Mouse (Mus musculus) limb, embryonic 14.5 days (tissue): ENCODE results near the gene Cers6. TPM values are rescaled to one million over a fixed set of nuclear protein-coding genes. Genes with fewer than 3 reads are reported as not detected.

ENCODE experiments used
- ATAC-seq: fragments of 200-750 bp; cut with Nextera tagmentation; 2 replicates; pipeline ENCODE4 v1.8.0; 2017; ENCODE audit warnings: low read depth, moderate number of reproducible peaks, moderate TSS enrichment; ENCODE audit not compliant: low FRiP score
- DNase-seq: peaks from one replicate; pipeline ENCODE4 v3.0.0-alpha.2; 2015; ENCODE audit warnings: low spot score
- H3K27ac ChIP-seq: fragments of 300-500 bp; sonication (generic); replicated peaks from 2 replicates; pipeline ENCODE4 v1.5.1; 2014; ENCODE audit warnings: low read depth, mild to moderate bottlenecking, low read length, moderate library complexity, mixed read lengths
- H3K27me3 ChIP-seq: fragments of 300-500 bp; sonication (generic); 2 replicates; pipeline ENCODE4 v1.6.1; 2014; ENCODE audit warnings: low read length, mixed read lengths; ENCODE audit not compliant: control insufficient read depth, insufficient read depth
- H3K36me3 ChIP-seq: fragments of 300-500 bp; sonication (generic); 2 replicates; pipeline ENCODE4 v1.6.1; 2014; ENCODE audit warnings: mild to moderate bottlenecking, low read length, moderate library complexity, mixed read lengths; ENCODE audit not compliant: control insufficient read depth, insufficient read depth
- H3K4me1 ChIP-seq: fragments of 300-500 bp; sonication (generic); 2 replicates; pipeline ENCODE4 v1.6.1; 2014; ENCODE audit warnings: antibody characterized with exemption, low read length, mixed read lengths; ENCODE audit not compliant: control insufficient read depth, insufficient read depth
- H3K4me2 ChIP-seq: fragments of 300-500 bp; sonication (generic); replicated peaks from 2 replicates; pipeline ENCODE4 v1.6.1; 2014; ENCODE audit warnings: low read depth, mild to moderate bottlenecking, low read length, moderate library complexity; ENCODE audit not compliant: severe bottlenecking
- H3K4me3 ChIP-seq: fragments of 300-500 bp; sonication (generic); replicated peaks from 2 replicates; pipeline ENCODE4 v1.5.1; 2014; ENCODE audit warnings: low read length
- H3K9ac ChIP-seq: fragments of 300-500 bp; sonication (generic); 2 replicates; pipeline ENCODE4 v1.6.1; 2014; ENCODE audit warnings: mild to moderate bottlenecking, low read depth, low read length, moderate library complexity; ENCODE audit not compliant: severe bottlenecking
- H3K9me3 ChIP-seq: fragments of 300-500 bp; sonication (generic); 2 replicates; pipeline ENCODE4 v1.6.1; 2016; ENCODE audit warnings: low read length; ENCODE audit not compliant: control insufficient read depth
- POLR2A ChIP-seq: fragments of 200-500 bp; IDR thresholded peaks from 2 replicates; pipeline ENCODE4 v1.8.0; 2012; ENCODE audit warnings: inconsistent platforms, mild to moderate bottlenecking, moderate library complexity, borderline replicate concordance; ENCODE audit not compliant: insufficient read depth, insufficient read length; ENCODE audit errors: extremely low read depth
- WGBS: fragments of 180-500 bp; shearing (Covaris S2); extraction: QIAGEN DNeasy Blood & Tissue Kit; methylation state at CpG from one replicate; pipeline ENCODE4 v1.1.7; 2014; 5-methylcytosine and 5-hydroxymethylcytosine counted together
- polyA plus RNA-seq, 2 experiments: library from polyadenylated mRNA; depleted of rRNA in 1 of 2; stranded (reverse) in 1 of 2; unstranded in 1 of 2; fragments of >200 nt; fragmentation: Nextera tagmentation in 1 of 2; extraction: Ambion mirVana in 1 of 2; gene quantifications; 2 replicates each; pipeline versions ENCODE4 v1.2.1 to v1.2.3; 2012 to 2014

Cers6 gene
- 10.7 and 11.4 TPM in 2 replicates for polyA plus RNA-seq (2012; rRNA removed)
- polyA plus RNA-seq (2014; fragmentation: Nextera tagmentation; extraction: Ambion mirVana) = 30.9 and 35.4 TPM in 2 replicates

DNA sequence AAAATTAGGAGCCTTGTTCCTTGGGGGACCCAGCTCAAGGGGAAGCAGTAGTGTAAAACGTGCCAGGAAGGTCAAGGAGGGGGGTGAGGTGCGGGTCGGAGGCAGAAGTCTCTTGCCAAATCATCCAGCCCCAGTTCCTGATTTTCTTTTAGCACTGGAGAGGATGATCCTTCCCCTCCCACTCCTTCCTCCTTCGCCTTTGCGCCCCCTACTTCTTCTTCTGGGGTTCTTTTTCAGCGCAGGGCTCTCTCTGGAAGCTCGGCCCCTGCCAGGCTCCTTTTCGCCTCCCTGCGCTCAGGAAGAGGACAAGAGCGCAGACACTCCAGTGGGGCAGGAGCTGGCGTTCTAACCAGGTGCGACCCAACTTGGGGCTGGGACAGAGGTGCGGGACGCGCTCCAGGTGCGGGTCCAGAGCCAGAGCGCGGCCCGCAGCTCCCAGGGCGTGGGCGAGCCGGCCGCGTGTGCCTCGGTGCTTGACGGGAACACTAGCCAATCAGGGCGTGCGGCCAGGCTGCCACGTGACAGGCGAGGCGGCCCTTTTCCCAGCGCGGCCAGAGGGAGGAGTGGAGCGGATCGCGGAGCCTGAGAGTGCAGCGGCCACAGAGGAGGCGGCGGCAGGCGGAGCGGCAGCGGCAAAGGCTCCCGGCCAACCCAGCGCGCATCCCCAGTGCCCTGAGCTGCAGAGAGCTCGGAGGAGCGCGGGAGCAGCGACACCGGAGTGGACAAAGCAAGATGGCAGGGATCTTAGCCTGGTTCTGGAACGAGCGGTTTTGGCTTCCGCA, at the start of gene Cers6:
Gene Cers6 (plus strand): TSS at position 538 of the 782 bp plus-strand sequence.
- DNase-seq = peak; percentile 95
- H3K4me1 ChIP-seq = peaks cover 4% of the 10 kb centered on the region; the same call in 1 of the 2 replicates
- under 1% methylated on average over 49 of the region's 53 CpGs for WGBS
- no peaks in the 10 kb centered on the region for H3K9me3 ChIP-seq
- no peaks in the 10 kb centered on the region for H3K27me3 ChIP-seq
- peak within 1 kb of the TSS; percentile 76 for H3K9ac ChIP-seq
- H3K4me3 ChIP-seq = peak within 1 kb of the TSS; percentile 83
- peak within 1 kb of the TSS; percentile 77 for H3K27ac ChIP-seq
- TF ChIP-seq POLR2A = peak; percentile 24; the same call in 1 of the 2 replicates
- ATAC-seq = peak; percentile 98
- H3K36me3 ChIP-seq = no peaks in the 10 kb centered on the region
- peak within 1 kb of the TSS; percentile 85 for H3K4me2 ChIP-seq

DNA sequence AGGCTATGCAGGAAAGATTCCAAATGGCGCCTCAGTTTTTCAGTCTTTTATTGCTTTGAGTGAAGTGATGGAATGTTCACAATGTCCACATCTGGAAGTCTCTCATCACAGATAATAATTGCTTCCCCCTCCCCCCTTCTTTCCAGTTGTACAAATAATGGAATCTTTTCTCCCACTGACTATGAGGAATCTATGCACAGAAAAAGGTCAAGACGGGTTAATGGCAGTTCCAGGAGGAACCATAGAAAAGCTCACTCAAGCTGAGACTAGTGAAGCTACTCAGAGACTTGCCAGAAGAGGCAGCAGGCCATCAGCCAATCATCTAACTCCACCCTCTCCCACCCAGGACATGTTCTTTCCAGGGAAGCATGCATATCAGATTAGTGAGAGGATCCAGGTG, 46.8 kb upstream of the Cers6 start:
- H3K9me3 ChIP-seq = no peaks in the 10 kb centered on the region
- ATAC-seq = peak; percentile 65
- peak; percentile 50 for DNase-seq

DNA sequence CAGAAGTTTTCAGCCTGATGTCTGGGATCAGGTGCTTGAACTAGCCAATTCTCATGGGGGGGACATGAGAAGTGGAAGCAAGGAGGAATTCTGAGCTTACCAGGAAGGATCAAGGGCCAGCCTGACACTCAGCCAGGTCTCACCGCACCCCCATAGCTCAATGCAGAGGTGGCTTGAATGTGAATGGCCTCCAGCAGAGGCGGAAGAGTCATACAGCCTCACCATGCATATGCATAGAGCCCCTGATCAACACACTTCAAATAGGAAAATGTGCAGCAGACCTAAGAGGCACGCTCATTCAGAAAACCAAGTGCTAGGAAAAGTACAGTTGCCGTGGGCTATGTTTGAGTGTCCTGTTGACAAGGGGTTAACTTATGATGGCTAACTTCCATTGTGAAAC, 42.2 kb upstream of the Cers6 start:
- 83% methylated on average over 4 of the region's 4 CpGs for WGBS
- no peak overlapping the region for H3K9ac ChIP-seq
- DNase-seq (no peak), ATAC-seq (no peak)
- no peaks in the 10 kb centered on the region for H3K9me3 ChIP-seq
- no peaks in the 10 kb centered on the region for H3K4me1 ChIP-seq
- H3K4me2 ChIP-seq = no peak overlapping the region
- H3K36me3 ChIP-seq = no peaks in the 10 kb centered on the region
- no peak overlapping the region for H3K4me3 ChIP-seq
- no peak for TF ChIP-seq POLR2A
- no peaks in the 10 kb centered on the region for H3K27me3 ChIP-seq
- H3K27ac ChIP-seq = no peak overlapping the region

More for the DNA sequence above, 46.8 kb upstream of the Cers6 start:
- 44% methylated on average over 2 of the region's 2 CpGs for WGBS
- H3K4me3 ChIP-seq = no peak overlapping the region
- no peak overlapping the region for H3K27ac ChIP-seq
- H3K4me2 ChIP-seq = no peak overlapping the region
- H3K9ac ChIP-seq = no peak overlapping the region
- H3K27me3 ChIP-seq = no peaks in the 10 kb centered on the region
- TF ChIP-seq POLR2A = no peak
- H3K36me3 ChIP-seq = no peaks in the 10 kb centered on the region
- H3K4me1 ChIP-seq = no peaks in the 10 kb centered on the region

DNA sequence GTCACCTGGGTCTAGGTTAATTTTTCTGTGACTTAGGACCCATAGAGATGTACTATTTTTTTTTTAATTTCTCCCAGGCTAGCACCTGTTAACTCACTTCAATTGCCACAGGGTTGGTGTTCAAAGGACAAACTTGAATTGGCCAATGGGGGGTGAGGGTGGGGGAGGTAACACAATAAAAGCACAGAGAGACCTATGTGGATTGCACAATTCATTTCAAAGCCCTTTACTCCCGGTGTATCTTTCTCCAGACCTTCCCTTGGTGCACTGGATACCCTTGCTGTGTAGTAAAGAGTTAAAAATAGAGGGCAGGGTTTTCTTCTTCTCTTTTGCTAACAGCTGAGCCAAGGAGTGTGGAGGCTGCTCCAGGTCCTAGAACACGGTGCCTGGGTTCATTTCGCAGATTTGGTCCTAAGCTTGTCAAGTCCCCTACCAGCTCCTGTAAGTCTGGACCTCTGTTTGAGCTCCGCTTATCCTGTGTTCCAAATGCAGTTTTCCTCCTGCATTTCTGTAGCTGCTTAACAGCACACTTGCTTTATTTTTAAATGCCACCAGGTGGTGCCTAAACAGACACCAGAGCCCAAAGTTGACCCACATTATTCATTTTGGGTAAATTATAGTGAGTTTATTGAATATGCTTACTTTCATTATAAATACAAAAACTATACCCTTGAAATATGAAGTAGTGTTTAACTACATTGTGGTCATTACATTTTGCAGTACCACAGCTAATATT, 38.9 kb upstream of the Cers6 start:
- no peaks in the 10 kb centered on the region for H3K27me3 ChIP-seq
- H3K9ac ChIP-seq = no peak overlapping the region
- H3K9me3 ChIP-seq = no peaks in the 10 kb centered on the region
- H3K4me3 ChIP-seq = no peak overlapping the region
- WGBS = 60% methylated on average over 4 of the region's 4 CpGs
- no peak for TF ChIP-seq POLR2A
- H3K4me1 ChIP-seq = no peaks in the 10 kb centered on the region
- no peak overlapping the region for H3K27ac ChIP-seq
- H3K36me3 ChIP-seq = no peaks in the 10 kb centered on the region
- ATAC-seq (no peak), DNase-seq (no peak)
- no peak overlapping the region for H3K4me2 ChIP-seq

DNA sequence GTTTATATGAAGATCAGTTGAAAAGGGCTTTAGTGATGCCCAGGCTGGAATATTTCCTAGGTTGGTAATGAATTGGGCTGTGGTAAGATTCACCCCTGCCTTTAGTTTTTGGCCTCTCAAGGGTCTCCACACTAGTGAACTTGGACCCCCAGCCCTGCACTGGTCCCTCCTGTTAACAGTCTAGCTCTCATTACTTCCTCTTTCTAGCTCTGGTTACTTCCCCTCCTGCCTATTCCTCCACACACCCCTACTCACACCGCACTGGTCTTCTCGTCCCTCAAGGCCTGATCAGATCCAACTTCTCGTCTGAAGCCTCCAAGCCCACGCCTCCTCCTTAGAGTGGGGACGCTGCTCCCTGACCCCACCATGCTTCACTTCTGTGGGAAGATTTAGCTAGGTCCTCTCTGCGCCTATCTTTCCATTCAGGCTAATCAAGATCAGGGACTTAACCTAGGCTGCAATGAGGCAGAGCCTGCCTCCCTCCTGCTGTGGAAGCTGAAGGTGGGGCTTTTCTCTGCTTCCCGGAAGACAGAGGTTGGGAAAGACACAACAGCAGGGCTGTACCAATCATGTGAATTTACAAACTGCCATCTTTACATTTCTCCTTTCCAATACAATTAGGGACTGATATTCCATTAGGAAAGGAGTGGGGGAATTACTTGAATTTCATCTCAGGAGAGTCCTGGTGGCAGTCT, 35.8 kb upstream of the Cers6 start:
- no peak for TF ChIP-seq POLR2A
- WGBS = 64% methylated on average over 7 of the region's 7 CpGs
- Histone ChIP-seq H3K27me3 (no peaks in the 10 kb centered on the region), H3K9me3 (no peaks in the 10 kb centered on the region), H3K9ac (no peak overlapping the region), H3K4me1 (no peaks in the 10 kb centered on the region), H3K27ac (no peak overlapping the region), H3K36me3 (no peaks in the 10 kb centered on the region), H3K4me3 (no peak overlapping the region), H3K4me2 (no peak overlapping the region)
- no peak for ATAC-seq
- no peak for DNase-seq
